Mouse (Mus musculus) retina, adult 2 months (tissue): ENCODE results near the gene Kif16b.

Experiments used
- DNase-seq: peaks from one replicate; pipeline ENCODE4 v3.0.0-alpha.2; 2012; ENCODE audit warnings: low read depth, low spot score

Gene Kif16b

GRCm38 (mm10) chr2:142668426-142668825 lies 232.9 kb downstream of the Kif16b start:
- no peak for DNase-seq

GRCm38 (mm10) chr2:142651591-142651990 lies 249.7 kb downstream of the Kif16b start:
- DNase-seq = no peak

- DNase-seq = no peak
Observed at GRCm38 (mm10) chr2:142648023-142648453, 253.3 kb downstream of the Kif16b start.

- no peak for DNase-seq
Observed at GRCm38 (mm10) chr2:142646863-142647262, 254.5 kb downstream of the Kif16b start.

GRCm38 (mm10) chr2:142641766-142642165 lies 259.6 kb downstream of the Kif16b start:
- no peak for DNase-seq

GRCm38 (mm10) chr2:142635606-142636304 lies 265.6 kb downstream of the Kif16b start:
- no peak for DNase-seq

GRCm38 (mm10) chr2:142633996-142634559 lies 267.3 kb downstream of the Kif16b start:
- no peak for DNase-seq

GRCm38 (mm10) chr2:142629523-142630312 lies 271.6 kb downstream of the Kif16b start:
- no peak for DNase-seq

- no peak for DNase-seq
Observed at GRCm38 (mm10) chr2:142625756-142626155, 275.6 kb downstream of the Kif16b start.

- no peak for DNase-seq
Observed at GRCm38 (mm10) chr2:142625101-142625500, 276.2 kb downstream of the Kif16b start.

- DNase-seq = no peak
Observed at GRCm38 (mm10) chr2:142624254-142624653, 277.1 kb downstream of the Kif16b start.

- DNase-seq = no peak
Observed at GRCm38 (mm10) chr2:142621152-142621551, 280.2 kb downstream of the Kif16b start.

GRCm38 (mm10) chr2:142619926-142620325 lies 281.4 kb downstream of the Kif16b start:
- no peak for DNase-seq

GRCm38 (mm10) chr2:142614535-142614934 lies 286.8 kb downstream of the Kif16b start:
- no peak for DNase-seq

GRCm38 (mm10) chr2:142612359-142612953 lies 288.9 kb downstream of the Kif16b start:
- DNase-seq = no peak

GRCm38 (mm10) chr2:142611113-142611512 lies 290.2 kb downstream of the Kif16b start:
- DNase-seq = no peak

- DNase-seq = no peak
Observed at GRCm38 (mm10) chr2:142610206-142610605, 291.1 kb downstream of the Kif16b start.

- no peak for DNase-seq
Observed at GRCm38 (mm10) chr2:142608778-142609177, 292.6 kb downstream of the Kif16b start.

- DNase-seq = no peak
Observed at GRCm38 (mm10) chr2:142604762-142605161, 296.6 kb downstream of the Kif16b start.

GRCm38 (mm10) chr2:142603210-142603609 lies 298.1 kb downstream of the Kif16b start:
- no peak for DNase-seq

- no peak for DNase-seq
Observed at GRCm38 (mm10) chr2:142599235-142599634, 302.1 kb downstream of the Kif16b start.
